Mouse (Mus musculus) mesoderm, embryonic 11.5 days (tissue): ENCODE measurements around the gene Tceal6.
A peak's percentile ranks its signal among the peaks of the same experiment; 100 is the strongest.
"Not testable (repeated sequence)": the region's sequence is repeated elsewhere in the genome, so short reads cannot be mapped to it uniquely, and the experiment has no call there.

Experiments
- DNase-seq: peaks from one replicate; pipeline ENCODE4 v3.0.0-alpha.2; 2012; ENCODE audit warnings: low read depth, low spot score

The Tceal6 gene

GRCm38 (mm10) chrX:135210436-135211221 lies at the start of gene Tceal6:
Gene Tceal6, minus strand, starts transcription at chrX:135210687.
- DNase-seq = peak; percentile 4

GRCm38 (mm10) chrX:135209773-135210435 lies 583 bp downstream of the Tceal6 start:
- peak; percentile 5 for DNase-seq

GRCm38 (mm10) chrX:135189924-135190323 lies 20.6 kb downstream of the Tceal6 start:
- not testable (repeated sequence) for DNase-seq

GRCm38 (mm10) chrX:135188661-135189060 lies 21.8 kb downstream of the Tceal6 start:
- not testable (repeated sequence) for DNase-seq

- DNase-seq = not testable (repeated sequence)
Observed at GRCm38 (mm10) chrX:135177532-135177931, 33.0 kb downstream of the Tceal6 start, which contains the start of gene Gm15023. Gene Gm15023, minus strand, starts transcription at chrX:135177632.
